Mouse (Mus musculus) central nervous system, embryonic 14 days (tissue): ENCODE results near the gene 2310057J18Rik. TPM values are rescaled to one million over a fixed set of nuclear protein-coding genes. Genes with fewer than 3 reads are reported as not detected.

ENCODE experiments used
- polyA plus RNA-seq: library from polyadenylated mRNA; depleted of rRNA; stranded (reverse); fragments of >200 nt; gene quantifications from 2 replicates; pipeline ENCODE4 v1.2.3, GENCODE M21; 2012; rRNA removed

The 2310057J18Rik gene
- polyA plus RNA-seq, result not detected in 2 replicates

DNA sequence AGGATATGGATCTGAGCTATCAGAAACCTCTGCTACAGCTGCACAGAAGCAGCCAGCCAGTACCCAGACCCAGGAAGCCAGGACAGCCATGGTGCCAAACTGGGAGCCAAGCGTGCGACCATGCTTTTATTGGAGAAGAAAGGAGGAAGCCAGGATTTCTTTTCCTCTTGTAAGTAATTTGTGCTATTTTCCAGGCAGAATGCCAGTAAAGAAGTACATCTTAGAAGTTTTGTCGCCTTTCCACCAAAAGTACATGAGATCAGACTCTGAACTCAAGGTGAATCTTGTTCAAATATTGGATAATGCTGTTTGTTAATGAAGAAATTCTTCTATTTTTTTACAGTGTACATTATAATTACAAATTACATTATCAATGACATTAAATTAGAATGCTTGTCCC lies at the start of gene 2310057J18Rik:
TSS of gene 2310057J18Rik (minus strand) at position 101 of the 400 bp plus-strand sequence.

Other genes with a start within 250 kb of the 2310057J18Rik start
- 64.3 and 73.5 TPM in 2 replicates for gene Soga3, start 157.5 kb upstream of the 2310057J18Rik start, polyA plus RNA-seq
- 11.6 and 11.9 TPM in 2 replicates for gene Gm49353, start 212.7 kb upstream of the 2310057J18Rik start, polyA plus RNA-seq
- 48.0 and 54.4 TPM in 2 replicates for gene 9330159F19Rik, start 225.3 kb upstream of the 2310057J18Rik start, polyA plus RNA-seq